Mouse (Mus musculus): ENCODE data around the gene Rnf128. TPM values are rescaled to one million over a fixed set of nuclear protein-coding genes. Genes with fewer than 3 reads are reported as not detected.

Rnf128 gene
- polyA plus RNA-seq, 2 experiments = 13.6 to 41.4 TPM

- no peak for TF ChIP-seq EP300 (IDR thresholded peaks at IDR 0.05; ENCODE audit: low read depth)
- TF ChIP-seq CTCF (IDR thresholded peaks at IDR 0.05; ENCODE audit: low read depth) = no peak
- ATAC-seq (ENCODE audit: insufficient read depth) = no peak
- no peaks in the 10 kb centered on the region for H3K36me3 ChIP-seq (replicated peaks; ENCODE audit: control insufficient read depth, insufficient read depth, low read depth)
- H3K4me1 ChIP-seq (replicated peaks; ENCODE audit: control insufficient read depth in 2 of 2, insufficient read depth in 2 of 2, low read length in 1 of 2) = 0 out of 4 replicates have a peak, but pooled peaks cover 0 to 2% of the 10 kb centered on the region in 2 experiments
- H3K9ac ChIP-seq (replicated peaks) = no peak overlapping the region
- no peak for DNase-seq (ENCODE audit: low read depth in 3 of 3, low spot score in 3 of 3)
- H3K4me3 ChIP-seq (ENCODE audit: insufficient read depth in 1 of 2, low read depth in 2 of 2, low read length in 2 of 2) = no peak overlapping the region
- no peak overlapping the region for H3K27ac ChIP-seq
- H3K4me2 ChIP-seq (ENCODE audit: low read depth) = no peak overlapping the region
- WGBS (ENCODE audit: insufficient replicate concordance) = 57% methylated on average over 2 of the region's 2 CpGs
- no peaks in the 10 kb centered on the region for H3K27me3 ChIP-seq (ENCODE audit: control insufficient read depth, insufficient read depth, low read length)
- H3K9me3 ChIP-seq (ENCODE audit: control insufficient read depth, low read length) = no peaks in the 10 kb centered on the region
Measured at GRCm38 (mm10) chrX:139614761-139615160, 51.6 kb downstream of the Rnf128 start.

DNA sequence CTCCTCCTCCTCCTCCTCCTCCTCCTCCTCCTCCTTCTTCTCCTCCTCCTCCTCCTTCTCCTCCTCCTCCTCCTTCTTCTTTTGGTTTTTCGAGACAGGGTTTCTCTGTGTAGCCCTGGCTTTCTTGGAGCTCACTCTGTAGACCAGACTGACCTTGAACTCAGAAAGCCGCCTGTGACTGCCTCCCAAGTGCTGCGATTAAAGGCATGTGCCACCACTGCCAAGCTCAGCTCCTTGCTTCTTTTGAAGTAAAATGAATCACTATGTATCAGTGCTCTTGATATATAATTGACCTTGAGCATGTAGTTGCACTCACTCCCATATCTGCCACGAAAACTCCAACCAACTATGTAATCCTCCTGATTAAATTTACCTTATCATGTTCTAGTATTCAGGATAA, 59.0 kb downstream of the Rnf128 start:
- DNase-seq (ENCODE audit: low read depth in 3 of 3, low spot score in 3 of 3) (no peak), ATAC-seq (ENCODE audit: insufficient read depth) (no peak)
- H3K4me1 ChIP-seq (replicated peaks; ENCODE audit: control insufficient read depth in 2 of 2, insufficient read depth in 2 of 2, low read length in 1 of 2) = no peaks in the 10 kb centered on the region
- H3K4me3 ChIP-seq (ENCODE audit: insufficient read depth in 1 of 2, low read depth in 2 of 2, low read length in 2 of 2) = no peak overlapping the region
- no peaks in the 10 kb centered on the region for H3K27me3 ChIP-seq (ENCODE audit: control insufficient read depth, insufficient read depth, low read length)
- H3K27ac ChIP-seq = no peak overlapping the region
- no peak overlapping the region for H3K9ac ChIP-seq (replicated peaks)
- H3K36me3 ChIP-seq (replicated peaks; ENCODE audit: control insufficient read depth, insufficient read depth, low read depth) = no peaks in the 10 kb centered on the region
- H3K9me3 ChIP-seq (ENCODE audit: control insufficient read depth, low read length) = no peaks in the 10 kb centered on the region
- H3K4me2 ChIP-seq (ENCODE audit: low read depth) = no peak overlapping the region
- 48% methylated on average over 4 of the region's 4 CpGs for WGBS (ENCODE audit: insufficient replicate concordance)
- TF ChIP-seq CTCF (IDR thresholded peaks at IDR 0.05; ENCODE audit: low read depth) = no peak
- no peak for TF ChIP-seq EP300 (IDR thresholded peaks at IDR 0.05; ENCODE audit: low read depth)

DNA sequence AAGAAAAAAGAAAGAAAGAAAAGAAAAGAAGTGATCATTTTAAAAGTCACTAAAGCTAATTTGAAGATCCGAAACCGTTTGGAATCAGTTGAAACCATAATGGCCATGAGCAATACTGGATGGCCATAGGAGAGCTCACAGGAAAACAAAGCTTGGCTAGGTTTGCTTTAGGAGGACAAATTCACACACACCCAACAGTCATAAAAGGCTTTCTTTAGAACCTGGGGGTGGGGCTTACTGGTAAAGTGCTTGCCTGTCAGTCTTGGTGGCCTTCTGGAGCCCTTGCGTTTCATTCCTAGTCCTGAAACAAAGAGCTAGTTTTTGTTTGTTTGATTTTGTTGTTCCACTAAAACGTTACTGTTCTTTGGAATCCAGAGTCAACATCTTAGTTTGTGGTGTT, 71.6 kb downstream of the Rnf128 start:
- H3K36me3 ChIP-seq (replicated peaks; ENCODE audit: control insufficient read depth, insufficient read depth, low read depth) = no peaks in the 10 kb centered on the region
- no peaks in the 10 kb centered on the region for H3K4me1 ChIP-seq (replicated peaks; ENCODE audit: control insufficient read depth in 2 of 2, insufficient read depth in 2 of 2, low read length in 1 of 2)
- TF ChIP-seq EP300 (IDR thresholded peaks at IDR 0.05; ENCODE audit: low read depth) = no peak
- no peak for TF ChIP-seq CTCF (IDR thresholded peaks at IDR 0.05; ENCODE audit: low read depth)
- no peak overlapping the region for H3K4me3 ChIP-seq (ENCODE audit: insufficient read depth in 1 of 2, low read depth in 2 of 2, low read length in 2 of 2)
- no peaks in the 10 kb centered on the region for H3K27me3 ChIP-seq (ENCODE audit: control insufficient read depth, insufficient read depth, low read length)
- no peak for ATAC-seq (ENCODE audit: insufficient read depth)
- H3K9ac ChIP-seq (replicated peaks) = no peak overlapping the region
- no peaks in the 10 kb centered on the region for H3K9me3 ChIP-seq (ENCODE audit: control insufficient read depth, low read length)
- no peak overlapping the region for H3K4me2 ChIP-seq (ENCODE audit: low read depth)
- WGBS (ENCODE audit: insufficient replicate concordance) = 65% methylated on average over 4 of the region's 4 CpGs
- H3K27ac ChIP-seq = no peak overlapping the region
- no peak for DNase-seq (ENCODE audit: low read depth in 3 of 3, low spot score in 3 of 3)

DNA sequence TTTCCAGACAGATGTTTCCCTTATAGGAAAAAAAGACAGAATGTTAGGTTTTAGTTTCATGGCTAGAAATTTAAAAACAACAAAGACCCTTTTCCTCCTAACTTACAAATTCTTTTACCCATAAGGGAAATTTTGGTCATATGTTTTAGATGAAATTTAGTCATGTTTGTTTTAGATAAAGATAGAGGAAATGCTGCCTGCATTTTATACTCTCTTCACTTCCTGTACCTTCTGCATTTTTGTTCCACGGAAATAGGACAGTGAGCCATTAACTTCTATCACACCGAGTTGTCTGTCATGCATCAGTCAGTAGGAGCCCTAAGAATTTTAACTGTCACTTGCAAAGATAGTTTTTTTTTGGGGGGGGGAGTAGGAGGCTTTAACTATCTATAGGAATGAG, 76.6 kb downstream of the Rnf128 start:
- DNase-seq (ENCODE audit: low read depth in 3 of 3, low spot score in 3 of 3) = no peak
- H3K36me3 ChIP-seq (replicated peaks; ENCODE audit: control insufficient read depth, insufficient read depth, low read depth) = no peaks in the 10 kb centered on the region
- no peak overlapping the region for H3K9ac ChIP-seq (replicated peaks)
- H3K4me3 ChIP-seq (ENCODE audit: insufficient read depth in 1 of 2, low read depth in 2 of 2, low read length in 2 of 2) = no peak overlapping the region
- H3K27me3 ChIP-seq (ENCODE audit: control insufficient read depth, insufficient read depth, low read length) = no peaks in the 10 kb centered on the region
- WGBS (ENCODE audit: insufficient replicate concordance) = 22% methylated on average over 2 of the region's 2 CpGs
- H3K9me3 ChIP-seq (ENCODE audit: control insufficient read depth, low read length) = no peaks in the 10 kb centered on the region
- no peak for ATAC-seq (ENCODE audit: insufficient read depth)
- no peaks in the 10 kb centered on the region; a peak in 1 of 4 replicates for H3K4me1 ChIP-seq (replicated peaks; ENCODE audit: control insufficient read depth in 2 of 2, insufficient read depth in 2 of 2, low read length in 1 of 2)
- H3K27ac ChIP-seq = no peak overlapping the region
- H3K4me2 ChIP-seq (ENCODE audit: low read depth) = no peak overlapping the region
- TF ChIP-seq EP300 (IDR thresholded peaks at IDR 0.05; ENCODE audit: low read depth) (no peak), CTCF (IDR thresholded peaks at IDR 0.05; ENCODE audit: low read depth) (no peak)

- Histone ChIP-seq H3K9me3 (ENCODE audit: control insufficient read depth, low read length) (no peaks in the 10 kb centered on the region), H3K4me2 (ENCODE audit: low read depth) (no peak overlapping the region), H3K27me3 (ENCODE audit: control insufficient read depth, insufficient read depth, low read length) (no peaks in the 10 kb centered on the region), H3K36me3 (replicated peaks; ENCODE audit: control insufficient read depth, insufficient read depth, low read depth) (no peaks in the 10 kb centered on the region), H3K4me3 (ENCODE audit: insufficient read depth in 1 of 2, low read depth in 2 of 2, low read length in 2 of 2) (no peak overlapping the region), H3K9ac (replicated peaks) (no peak overlapping the region), H3K27ac (no peak overlapping the region), H3K4me1 (replicated peaks; ENCODE audit: control insufficient read depth in 2 of 2, insufficient read depth in 2 of 2, low read length in 1 of 2) (no peaks in the 10 kb centered on the region; a peak in 1 of 4 replicates)
- no peak for TF ChIP-seq EP300 (IDR thresholded peaks at IDR 0.05; ENCODE audit: low read depth)
- no peak for TF ChIP-seq CTCF (IDR thresholded peaks at IDR 0.05; ENCODE audit: low read depth)
- DNase-seq (ENCODE audit: low read depth in 3 of 3, low spot score in 3 of 3) (no peak), ATAC-seq (ENCODE audit: insufficient read depth) (no peak)
Measured at GRCm38 (mm10) chrX:139640418-139640817, 77.3 kb downstream of the Rnf128 start.
